Comparison of ENCODE assay signal across 31 mouse cellular contexts in genomic region chr8:60785049-60785448, GRCm38 (mm10).
"Had no signal": no experiment of that assay in that cellular context is flagged by ENCODE, and none has a peak within 500 bp of the region (broad histone marks: within the 10 kb centered on the region; RNA-seq: fewer than 3 reads in every experiment).

No protein-coding gene starts in this region.

- H3K4me3 ChIP-seq: limb, embryonic 10.5 days; limb, embryonic 12.5 days; limb, embryonic 13.5 days; limb, embryonic 15.5 days; liver, embryonic 12.5 days; liver, embryonic 13.5 days; liver, embryonic 15.5 days; lung, embryonic 15.5 days; megakaryocyte, embryonic 14.5 days; midbrain, embryonic 10.5 days; midbrain, embryonic 12.5 days; midbrain, embryonic 13.5 days; midbrain, embryonic 15.5 days; myocyte; neural tube, embryonic 12.5 days had no signal

- H3K36me3 ChIP-seq: limb, embryonic 10.5 days; limb, embryonic 12.5 days; limb, embryonic 13.5 days; limb, embryonic 15.5 days; liver, embryonic 12.5 days; liver, embryonic 13.5 days; liver, embryonic 15.5 days; lung, embryonic 15.5 days; midbrain, embryonic 10.5 days; midbrain, embryonic 12.5 days; midbrain, embryonic 13.5 days; midbrain, embryonic 15.5 days; neural tube, embryonic 12.5 days had no signal

- DNase-seq: left cerebral cortex, postnatal 4 days; liver; liver, embryonic 13.5 days; liver, postnatal 0 days; lung, adult 18-20 months; lung, adult 2 months; lung, embryonic 14.5 days; lung, postnatal 10 days; lung, postnatal 14 days; lung, postnatal 36 days; lung, postnatal 4 days; midbrain, embryonic 14.5 days had no signal

- H3K27ac ChIP-seq: limb, embryonic 10.5 days; limb, embryonic 12.5 days; limb, embryonic 13.5 days; limb, embryonic 15.5 days; liver, embryonic 12.5 days; liver, embryonic 13.5 days; liver, embryonic 14.5 days; liver, embryonic 15.5 days; lung, embryonic 15.5 days; macrophage; midbrain, embryonic 10.5 days; midbrain, embryonic 12.5 days; midbrain, embryonic 13.5 days; midbrain, embryonic 15.5 days; neural tube, embryonic 12.5 days had no signal

- H3K4me1 ChIP-seq: limb, embryonic 10.5 days; limb, embryonic 12.5 days; limb, embryonic 13.5 days; limb, embryonic 15.5 days; liver, embryonic 12.5 days; liver, embryonic 13.5 days; liver, embryonic 15.5 days; lung, embryonic 15.5 days; midbrain, embryonic 10.5 days; midbrain, embryonic 12.5 days; midbrain, embryonic 13.5 days; midbrain, embryonic 15.5 days; neural tube, embryonic 12.5 days had no signal

- H3K9me3 ChIP-seq: limb, embryonic 10.5 days; limb, embryonic 12.5 days; limb, embryonic 13.5 days; limb, embryonic 15.5 days; liver, embryonic 12.5 days; liver, embryonic 13.5 days; liver, embryonic 15.5 days; lung, embryonic 15.5 days; megakaryocyte, embryonic 14.5 days; midbrain, embryonic 10.5 days; midbrain, embryonic 12.5 days; midbrain, embryonic 13.5 days; midbrain, embryonic 15.5 days; neural tube, embryonic 12.5 days had no signal

- H3K27me3 ChIP-seq: limb, embryonic 12.5 days; limb, embryonic 13.5 days; limb, embryonic 15.5 days; liver, embryonic 12.5 days; liver, embryonic 13.5 days; liver, embryonic 15.5 days; lung, embryonic 15.5 days; megakaryocyte, embryonic 14.5 days; midbrain, embryonic 12.5 days; midbrain, embryonic 13.5 days; midbrain, embryonic 15.5 days; neural tube, embryonic 12.5 days had no signal

- ATAC-seq: liver, embryonic 12.5 days; liver, postnatal 0 days; lung, postnatal 0 days; midbrain, embryonic 13.5 days; midbrain, embryonic 15.5 days; midbrain, embryonic 16.5 days had no signal

- H3K4me2 ChIP-seq: limb, embryonic 12.5 days; limb, embryonic 13.5 days; limb, embryonic 15.5 days; liver, embryonic 11.5 days; liver, embryonic 12.5 days; liver, embryonic 13.5 days; liver, embryonic 15.5 days; lung, embryonic 14.5 days; lung, embryonic 15.5 days; midbrain, embryonic 12.5 days; midbrain, embryonic 13.5 days; midbrain, embryonic 15.5 days; neural tube, embryonic 12.5 days had no signal

- H3K9ac ChIP-seq: limb, embryonic 12.5 days; limb, embryonic 13.5 days; limb, embryonic 15.5 days; liver, embryonic 12.5 days; liver, embryonic 13.5 days; liver, embryonic 14.5 days; liver, embryonic 15.5 days; liver, postnatal 0 days; lung, embryonic 14.5 days; lung, embryonic 15.5 days; midbrain, embryonic 12.5 days; midbrain, embryonic 13.5 days; midbrain, embryonic 15.5 days; neural tube, embryonic 12.5 days had no signal
